Mouse (Mus musculus) ES-Bruce4 (cell line): ENCODE results near the gene Dop1a.

Source experiments
- CTCF ChIP-seq: IDR thresholded peaks from one replicate; pipeline ENCODE4 v1.8.1; 2011; ENCODE audit warnings: low read depth, low read length
- POLR2A ChIP-seq: IDR thresholded peaks from one replicate; pipeline ENCODE4 v1.8.1; 2011; ENCODE audit warnings: low read length; ENCODE audit not compliant: insufficient read depth

DNA sequence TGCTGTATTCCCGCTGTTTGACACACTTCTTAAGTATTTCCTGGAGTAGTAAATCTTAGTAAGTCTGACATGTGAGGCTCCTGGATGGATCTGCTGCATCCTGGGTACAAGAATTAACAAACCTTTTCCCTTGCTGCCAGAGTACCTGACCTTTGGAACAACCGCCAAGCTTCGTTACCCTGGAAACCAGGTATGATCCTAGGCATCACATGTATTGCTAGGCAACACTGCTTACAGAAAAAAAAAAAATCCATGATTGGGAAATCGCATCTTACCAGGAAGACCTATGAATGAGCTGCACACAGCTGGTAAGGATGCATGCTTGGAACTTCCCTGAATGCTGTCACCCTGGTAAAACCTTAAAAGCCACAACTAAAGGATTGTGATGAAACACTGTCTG, 24.7 kb upstream of the Dop1a start:
- TF ChIP-seq CTCF (no peak), POLR2A (no peak)
